Mouse (Mus musculus) ovary, postnatal 10 days (tissue): Measurements from ENCODE around the gene Phf5a.

Experiments
- DNase-seq: peaks from one replicate; pipeline ENCODE4 v3.0.0; 2022; ENCODE audit warnings: low spot score

The Phf5a gene

GRCm38 (mm10) chr15:81885418-81885934, 13.8 kb upstream of the Phf5a start:
- no peak for DNase-seq

GRCm38 (mm10) chr15:81882348-81882747, 10.6 kb upstream of the Phf5a start:
- DNase-seq: no peak

GRCm38 (mm10) chr15:81879531-81880401, 8.1 kb upstream of the Phf5a start:
- no peak for DNase-seq

DNA sequence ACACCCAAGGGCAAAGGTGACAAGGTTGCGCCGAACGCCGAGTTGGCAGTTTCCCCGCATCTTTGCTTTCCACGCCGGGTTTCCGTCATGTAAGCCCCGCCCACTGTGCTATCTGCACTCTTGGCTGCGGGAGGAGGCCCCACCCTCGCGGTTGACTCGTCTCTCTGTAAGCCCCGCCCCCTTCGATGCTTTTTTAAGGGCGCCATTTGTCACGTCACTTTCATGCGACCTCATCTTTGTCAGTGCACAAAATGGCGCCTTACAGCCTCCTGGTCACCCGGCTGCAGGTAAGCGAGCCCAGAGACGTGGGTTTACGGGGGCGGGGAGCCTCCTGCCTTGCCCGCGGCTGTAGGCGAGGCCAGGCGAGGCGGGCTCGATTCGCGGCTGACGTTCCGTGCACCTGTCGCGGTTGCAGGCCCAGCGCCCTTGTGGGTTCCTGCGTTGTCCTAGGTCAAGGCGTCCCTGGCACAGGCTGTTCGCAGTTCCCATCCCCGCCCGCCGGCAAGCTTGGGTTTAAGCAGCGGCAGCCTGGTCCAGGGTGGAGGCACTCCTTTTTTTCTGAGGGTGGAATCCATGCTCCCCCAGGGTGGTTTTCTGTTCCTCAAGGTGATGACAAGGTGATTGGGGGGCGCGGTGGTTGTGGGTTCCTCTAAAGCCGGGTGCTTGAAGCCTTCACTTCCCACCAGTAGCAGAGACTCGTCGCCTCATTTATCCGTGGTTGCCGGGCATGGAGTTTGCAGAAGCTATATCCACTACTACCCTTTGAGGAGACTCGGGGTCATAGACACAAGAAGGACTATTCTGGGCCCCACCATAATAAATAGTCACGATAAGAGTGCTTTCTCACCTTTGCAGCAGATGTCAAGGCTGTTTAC, 788 bp upstream of the Phf5a start, which contains the start of gene Aco2:
Gene Aco2, plus strand, starts transcription at position 48 of the 875 bp plus-strand sequence.
- peak; percentile 99 for DNase-seq

- DNase-seq: no peak
Measured at GRCm38 (mm10) chr15:81869985-81870384, 1.7 kb downstream of the Phf5a start.

- DNase-seq: no peak
Measured at GRCm38 (mm10) chr15:81864238-81864637, 7.5 kb downstream of the Phf5a start.

- no peak for DNase-seq
Measured at GRCm38 (mm10) chr15:81860471-81861135, 11.1 kb downstream of the Phf5a start.

- DNase-seq: peak; percentile 55
Measured at GRCm38 (mm10) chr15:81859330-81860255, 12.1 kb downstream of the Phf5a start.

- DNase-seq: peak; percentile 49
Measured at GRCm38 (mm10) chr15:81858517-81859329, 13.0 kb downstream of the Phf5a start, which contains the start of gene Tob2. Tob2 (minus strand) TSS chr15:81858796.

- peak; percentile 91 for DNase-seq
Measured at GRCm38 (mm10) chr15:81858138-81858516, 13.6 kb downstream of the Phf5a start.

- DNase-seq: no peak
Measured at GRCm38 (mm10) chr15:81857724-81858116, 14.0 kb downstream of the Phf5a start.

GRCm38 (mm10) chr15:81856938-81857723, 14.6 kb downstream of the Phf5a start:
- no peak for DNase-seq

DNA sequence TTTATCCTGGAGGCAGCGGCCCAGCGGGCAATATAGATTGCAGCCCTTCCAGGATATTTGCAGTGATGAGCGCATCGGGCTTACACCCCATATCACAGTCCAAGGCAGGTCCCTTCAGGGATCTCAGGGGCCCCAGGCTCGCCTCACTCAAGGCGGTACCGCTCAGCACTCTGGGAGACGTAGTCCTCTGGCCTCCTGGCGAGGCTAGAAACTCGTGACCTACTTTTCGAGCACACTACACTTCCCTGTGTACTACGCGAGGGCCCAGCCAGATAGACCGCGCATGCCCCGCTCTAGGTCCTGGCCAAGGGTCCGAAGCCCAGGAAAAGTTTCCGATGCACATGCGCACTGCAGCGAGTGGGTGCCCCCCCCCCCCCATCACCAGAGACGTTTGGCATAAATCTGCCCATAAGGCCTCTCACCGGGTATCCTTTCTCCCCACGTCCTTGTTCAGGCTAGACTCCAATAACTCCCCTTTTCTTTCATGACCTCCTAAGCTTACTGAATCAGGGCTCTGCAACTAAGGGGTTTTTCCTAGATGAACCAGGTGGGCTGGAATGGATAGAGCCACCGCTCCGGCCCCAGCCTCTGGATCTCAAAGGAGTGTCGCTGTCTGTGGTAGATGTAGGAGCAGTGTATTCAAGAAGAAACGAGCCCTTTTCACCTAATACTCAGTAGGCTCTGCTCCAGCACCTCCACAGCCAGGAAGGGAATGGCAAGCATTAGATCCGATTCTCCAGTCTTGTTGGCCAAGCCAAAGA, 15.5 kb downstream of the Phf5a start:
- peak; percentile 46 for DNase-seq

GRCm38 (mm10) chr15:81853081-81853480, 18.6 kb downstream of the Phf5a start:
- no peak for DNase-seq

DNA sequence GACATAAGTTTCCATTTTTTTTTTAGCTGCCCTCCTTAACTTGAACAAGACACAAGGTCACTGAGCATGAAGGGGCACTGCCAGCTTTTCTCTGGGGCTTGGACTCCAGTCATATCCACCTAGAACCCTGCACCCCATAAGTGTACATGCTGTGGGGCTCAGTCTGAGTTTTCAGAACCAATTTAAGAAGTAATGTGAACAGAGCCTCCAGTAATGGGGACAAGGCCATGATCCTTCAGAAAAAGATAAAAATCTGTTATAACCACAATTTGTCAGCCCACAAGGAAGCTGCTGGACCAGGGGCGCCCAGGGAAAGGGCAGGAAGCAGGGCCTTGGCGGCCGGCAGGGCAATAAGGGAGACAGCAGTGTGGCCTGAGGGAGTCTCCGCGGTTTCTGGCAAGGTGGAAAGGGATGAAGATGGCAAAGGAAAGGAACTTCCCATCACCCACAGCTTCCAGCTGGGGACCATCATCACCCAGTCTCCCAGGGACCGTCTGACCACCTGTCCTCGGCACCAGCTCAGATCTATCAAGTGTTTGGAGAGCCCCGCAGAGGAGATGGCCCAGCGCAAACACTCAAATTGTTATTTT, 19.2 kb downstream of the Phf5a start:
- no peak for DNase-seq

- DNase-seq: no peak
Measured at GRCm38 (mm10) chr15:81851375-81851774, 20.3 kb downstream of the Phf5a start.

DNA sequence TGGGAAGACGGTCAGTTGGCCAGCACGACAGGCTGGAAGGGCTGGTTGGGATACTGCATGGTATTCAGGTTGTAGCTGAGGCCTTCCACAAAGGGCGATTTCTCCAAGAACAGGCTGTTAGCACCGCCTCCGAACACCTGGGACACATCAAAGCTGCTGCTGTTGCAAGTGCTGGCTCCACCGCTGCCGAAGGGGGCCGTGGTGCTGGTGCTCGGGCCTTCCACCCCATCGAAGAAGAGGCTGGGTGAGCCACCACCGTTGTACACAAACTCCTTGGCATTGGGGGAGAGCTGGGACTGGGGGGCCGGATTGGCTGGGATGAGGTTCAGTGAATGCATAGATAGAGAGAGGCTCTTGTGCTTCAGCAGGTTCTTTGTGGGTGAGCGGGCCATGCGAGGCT, 21.0 kb downstream of the Phf5a start:
- no peak for DNase-seq

GRCm38 (mm10) chr15:81849104-81849503, 22.6 kb downstream of the Phf5a start:
- no peak for DNase-seq
